Mouse (Mus musculus): ENCODE data around the gene Erc2. TPM values are rescaled to one million over a fixed set of nuclear protein-coding genes. Genes with fewer than 3 reads are reported as not detected.

Erc2 gene
- polyA plus RNA-seq, 1 experiment: 0.90 TPM

DNA sequence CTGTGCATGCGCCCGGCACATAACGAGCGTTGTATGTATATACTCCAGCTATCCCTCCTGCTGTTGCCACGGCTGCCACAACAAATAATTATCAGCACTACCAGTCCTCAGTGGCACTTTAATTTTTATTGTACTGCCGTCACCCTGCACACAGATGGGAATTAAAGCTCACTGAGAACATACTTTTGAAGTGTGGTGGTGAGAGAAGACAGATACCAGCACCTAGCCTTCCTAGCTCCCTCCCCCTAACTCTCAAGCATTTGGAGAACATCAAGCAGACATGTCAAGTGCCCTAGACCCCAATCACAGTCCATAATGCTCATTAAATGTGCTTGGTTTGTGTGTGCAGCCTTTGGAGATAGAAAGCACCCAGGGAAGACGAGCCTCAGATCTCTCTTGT is 652.6 kb downstream of the Erc2 start:
- Histone ChIP-seq H3K79me3 (ENCODE audit: low read depth) (no peaks in the 10 kb centered on the region), H3K36me3 (ENCODE audit: control insufficient read depth, insufficient read depth) (no peaks in the 10 kb centered on the region), H3K79me2 (ENCODE audit: control insufficient read depth, insufficient read depth) (no peaks in the 10 kb centered on the region), H3K4me3 (ENCODE audit: insufficient read depth, poor library complexity, severe bottlenecking) (no peak overlapping the region), H3K27me3 (ENCODE audit: control insufficient read depth, insufficient read depth, insufficient read length) (no peaks in the 10 kb centered on the region), H3ac (ENCODE audit: control insufficient read depth, insufficient read length, low read depth) (no peak overlapping the region)
- TF ChIP-seq FOSL1 (IDR thresholded peaks at IDR 0.05; ENCODE audit: insufficient read depth, low read length, poor library complexity, severe bottlenecking): no peak
- no peak for TF ChIP-seq USF1 (IDR thresholded peaks at IDR 0.05; ENCODE audit: low read depth)
- TF ChIP-seq MYOD1 (IDR thresholded peaks at IDR 0.05; ENCODE audit: control insufficient read depth, insufficient read length, low read depth): no peak
- TF ChIP-seq MAX (IDR thresholded peaks at IDR 0.05): no peak
- no peak for TF ChIP-seq CTCF (IDR thresholded peaks at IDR 0.05; ENCODE audit: control insufficient read depth, insufficient read depth, insufficient read length)
- no peak for TF ChIP-seq CEBPB (IDR thresholded peaks at IDR 0.05; ENCODE audit: low read depth)
- no peak for TF ChIP-seq MYOG (IDR thresholded peaks at IDR 0.05; ENCODE audit: control insufficient read depth, extremely low read depth, insufficient read length)

GRCm38 (mm10) chr14:28278951-28279350 is 656.7 kb downstream of the Erc2 start:
- no peak overlapping the region for H3K4me3 ChIP-seq (ENCODE audit: insufficient read depth, poor library complexity, severe bottlenecking)
- no peaks in the 10 kb centered on the region for H3K27me3 ChIP-seq (ENCODE audit: control insufficient read depth, insufficient read depth, insufficient read length)
- TF ChIP-seq USF1 (IDR thresholded peaks at IDR 0.05; ENCODE audit: low read depth) (no peak), FOSL1 (IDR thresholded peaks at IDR 0.05; ENCODE audit: insufficient read depth, low read length, poor library complexity, severe bottlenecking) (no peak)
- no peaks in the 10 kb centered on the region for H3K79me2 ChIP-seq (ENCODE audit: control insufficient read depth, insufficient read depth)
- no peaks in the 10 kb centered on the region for H3K79me3 ChIP-seq (ENCODE audit: low read depth)
- no peaks in the 10 kb centered on the region for H3K36me3 ChIP-seq (ENCODE audit: control insufficient read depth, insufficient read depth)
- no peak overlapping the region for H3ac ChIP-seq (ENCODE audit: control insufficient read depth, insufficient read length, low read depth)

DNA sequence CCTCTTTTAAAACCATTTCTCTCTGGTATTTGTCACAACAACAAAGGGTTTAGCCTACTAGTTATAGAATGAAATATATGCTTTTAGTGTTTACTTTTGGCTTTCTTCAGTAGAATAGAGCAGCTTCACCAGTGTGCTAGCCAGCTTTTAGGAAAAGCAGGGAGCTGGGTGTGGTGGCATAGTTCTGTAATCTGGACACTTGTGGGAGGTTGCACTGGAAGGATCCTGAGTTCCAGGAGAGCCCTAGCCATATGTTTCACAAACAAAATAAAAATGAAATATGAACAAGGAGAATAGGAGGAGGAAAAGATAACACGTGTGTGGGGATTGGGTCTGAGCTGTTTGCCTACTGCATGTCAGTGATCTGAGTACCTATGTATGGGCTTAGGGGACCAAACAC is 658.1 kb downstream of the Erc2 start:
- H3K79me3 ChIP-seq (ENCODE audit: low read depth): no peaks in the 10 kb centered on the region
- TF ChIP-seq MAX (IDR thresholded peaks at IDR 0.05) (no peak), MYOG (IDR thresholded peaks at IDR 0.05; ENCODE audit: control insufficient read depth, extremely low read depth, insufficient read length) (no peak), CEBPB (IDR thresholded peaks at IDR 0.05; ENCODE audit: low read depth) (no peak), MYOD1 (IDR thresholded peaks at IDR 0.05; ENCODE audit: control insufficient read depth, insufficient read length, low read depth) (no peak)
- H3K79me2 ChIP-seq (ENCODE audit: control insufficient read depth, insufficient read depth): no peaks in the 10 kb centered on the region
- H3K36me3 ChIP-seq (ENCODE audit: control insufficient read depth, insufficient read depth): no peaks in the 10 kb centered on the region
- no peak overlapping the region for H3ac ChIP-seq (ENCODE audit: control insufficient read depth, insufficient read length, low read depth)
- no peaks in the 10 kb centered on the region for H3K27me3 ChIP-seq (ENCODE audit: control insufficient read depth, insufficient read depth, insufficient read length)
- no peak overlapping the region for H3K4me3 ChIP-seq (ENCODE audit: insufficient read depth, poor library complexity, severe bottlenecking)

GRCm38 (mm10) chr14:28283319-28284095 is 661.3 kb downstream of the Erc2 start:
- Histone ChIP-seq H3K79me3 (ENCODE audit: low read depth) (no peaks in the 10 kb centered on the region), H3K4me3 (ENCODE audit: insufficient read depth, poor library complexity, severe bottlenecking) (no peak overlapping the region), H3K36me3 (ENCODE audit: control insufficient read depth, insufficient read depth) (no peaks in the 10 kb centered on the region), H3K27me3 (ENCODE audit: control insufficient read depth, insufficient read depth, insufficient read length) (no peaks in the 10 kb centered on the region), H3K79me2 (ENCODE audit: control insufficient read depth, insufficient read depth) (no peaks in the 10 kb centered on the region), H3ac (ENCODE audit: control insufficient read depth, insufficient read length, low read depth) (no peak overlapping the region)
- no peak for TF ChIP-seq CEBPB (IDR thresholded peaks at IDR 0.05; ENCODE audit: low read depth)
- no peak for TF ChIP-seq CTCF (IDR thresholded peaks at IDR 0.05; ENCODE audit: control insufficient read depth, insufficient read depth, insufficient read length)
- no peak for TF ChIP-seq FOSL1 (IDR thresholded peaks at IDR 0.05; ENCODE audit: insufficient read depth, low read length, poor library complexity, severe bottlenecking)
- no peak for TF ChIP-seq MAX (IDR thresholded peaks at IDR 0.05)
- TF ChIP-seq MYOG (IDR thresholded peaks at IDR 0.05; ENCODE audit: control insufficient read depth, extremely low read depth, insufficient read length): no peak
- no peak for TF ChIP-seq MYOD1 (IDR thresholded peaks at IDR 0.05; ENCODE audit: control insufficient read depth, insufficient read length, low read depth)
- no peak for TF ChIP-seq USF1 (IDR thresholded peaks at IDR 0.05; ENCODE audit: low read depth)

DNA sequence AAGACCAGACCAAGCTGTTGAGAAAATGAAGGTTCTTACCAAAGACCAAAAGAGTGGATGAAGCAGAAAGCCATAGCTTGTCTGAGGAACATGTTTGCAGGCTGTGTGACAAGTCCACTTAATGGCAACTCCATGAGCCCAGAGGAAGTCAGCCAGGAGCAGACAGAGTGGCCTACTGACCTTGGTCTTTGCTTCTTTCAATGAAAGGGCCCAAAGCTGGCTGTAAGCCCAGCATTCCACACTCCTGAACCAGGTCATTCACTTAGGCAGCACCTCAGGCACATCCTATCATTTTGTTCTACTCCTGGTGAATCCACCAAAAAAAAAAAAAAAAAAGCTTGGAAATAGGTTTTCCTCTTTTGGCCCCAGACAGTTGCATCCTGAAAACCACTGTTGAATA is 664.3 kb downstream of the Erc2 start:
- Histone ChIP-seq H3K27me3 (ENCODE audit: control insufficient read depth, insufficient read depth, insufficient read length) (no peaks in the 10 kb centered on the region), H3K79me2 (ENCODE audit: control insufficient read depth, insufficient read depth) (no peaks in the 10 kb centered on the region), H3ac (ENCODE audit: control insufficient read depth, insufficient read length, low read depth) (no peak overlapping the region), H3K36me3 (ENCODE audit: control insufficient read depth, insufficient read depth) (no peaks in the 10 kb centered on the region), H3K79me3 (ENCODE audit: low read depth) (no peaks in the 10 kb centered on the region), H3K4me3 (ENCODE audit: insufficient read depth, poor library complexity, severe bottlenecking) (no peak overlapping the region)
- no peak for TF ChIP-seq FOSL1 (IDR thresholded peaks at IDR 0.05; ENCODE audit: insufficient read depth, low read length, poor library complexity, severe bottlenecking)
- no peak for TF ChIP-seq CTCF (IDR thresholded peaks at IDR 0.05; ENCODE audit: control insufficient read depth, insufficient read depth, insufficient read length)
- no peak for TF ChIP-seq MYOD1 (IDR thresholded peaks at IDR 0.05; ENCODE audit: control insufficient read depth, insufficient read length, low read depth)
- TF ChIP-seq USF1 (IDR thresholded peaks at IDR 0.05; ENCODE audit: low read depth): no peak
- TF ChIP-seq MYOG (IDR thresholded peaks at IDR 0.05; ENCODE audit: control insufficient read depth, extremely low read depth, insufficient read length): no peak
- no peak for TF ChIP-seq CEBPB (IDR thresholded peaks at IDR 0.05; ENCODE audit: low read depth)
- TF ChIP-seq MAX (IDR thresholded peaks at IDR 0.05): no peak

GRCm38 (mm10) chr14:28288196-28288595 is 666.0 kb downstream of the Erc2 start:
- TF ChIP-seq MYOG (IDR thresholded peaks at IDR 0.05; ENCODE audit: control insufficient read depth, extremely low read depth, insufficient read length) (no peak), MAX (IDR thresholded peaks at IDR 0.05) (no peak), FOSL1 (IDR thresholded peaks at IDR 0.05; ENCODE audit: insufficient read depth, low read length, poor library complexity, severe bottlenecking) (no peak), CTCF (IDR thresholded peaks at IDR 0.05; ENCODE audit: control insufficient read depth, insufficient read depth, insufficient read length) (no peak), MYOD1 (IDR thresholded peaks at IDR 0.05; ENCODE audit: control insufficient read depth, insufficient read length, low read depth) (no peak), USF1 (IDR thresholded peaks at IDR 0.05; ENCODE audit: low read depth) (no peak), CEBPB (IDR thresholded peaks at IDR 0.05; ENCODE audit: low read depth) (no peak)

More at GRCm38 (mm10) chr14:28288196-28288595, 666.0 kb downstream of the Erc2 start:
- Histone ChIP-seq H3K36me3 (ENCODE audit: control insufficient read depth, insufficient read depth) (no peaks in the 10 kb centered on the region), H3K79me3 (ENCODE audit: low read depth) (no peaks in the 10 kb centered on the region), H3K27me3 (ENCODE audit: control insufficient read depth, insufficient read depth, insufficient read length) (no peaks in the 10 kb centered on the region), H3K4me3 (ENCODE audit: insufficient read depth, poor library complexity, severe bottlenecking) (no peak overlapping the region), H3K79me2 (ENCODE audit: control insufficient read depth, insufficient read depth) (no peaks in the 10 kb centered on the region), H3ac (ENCODE audit: control insufficient read depth, insufficient read length, low read depth) (no peak overlapping the region)
